Mouse (Mus musculus) bone marrow, adult 2 months (tissue): Measurements from ENCODE around the gene Slc39a12. TPM values are rescaled to one million over a fixed set of nuclear protein-coding genes. Genes with fewer than 3 reads are reported as not detected.

Source experiments
- H3K27ac ChIP-seq: fragments of 200-500 bp; 2 replicates; pipeline ENCODE4 v1.5.1; 2012; ENCODE audit warnings: low read depth, mild to moderate bottlenecking, control low read depth, inconsistent platforms, low read length; ENCODE audit not compliant: control insufficient read depth, poor library complexity, insufficient read depth
- H3K4me1 ChIP-seq: fragments of 200-500 bp; 2 replicates; pipeline ENCODE4 v1.6.1; 2011; ENCODE audit warnings: low read length; ENCODE audit not compliant: control insufficient read depth, insufficient read depth
- H3K4me3 ChIP-seq: fragments of 200-500 bp; replicated peaks from 2 replicates; pipeline ENCODE3; 2011; ENCODE audit warnings: mild to moderate bottlenecking, low read depth, low read length, control low read depth; ENCODE audit not compliant: control insufficient read depth
- CTCF ChIP-seq: fragments of 200-500 bp; IDR thresholded peaks from 2 replicates; pipeline ENCODE4 v1.5.1; 2011; ENCODE audit warnings: low read length, control low read depth; ENCODE audit not compliant: control insufficient read depth, insufficient read depth
- POLR2A ChIP-seq: fragments of 200-500 bp; IDR thresholded peaks from 2 replicates; pipeline ENCODE4 v1.6.1; 2011; ENCODE audit warnings: low read depth, mild to moderate bottlenecking, control low read depth, low read length, borderline replicate concordance; ENCODE audit not compliant: control insufficient read depth
- WGBS: fragments of 180-500 bp; shearing (Covaris S2); methylation state at CpG from one replicate; pipeline ENCODE4 v1.1.7; 2018; 5-methylcytosine and 5-hydroxymethylcytosine counted together
- polyA plus RNA-seq: library from polyadenylated mRNA; stranded (reverse); fragments of >200 nt; gene quantifications from 2 replicates; pipeline ENCODE4 v1.2.4, GENCODE M21; 2011; ENCODE audit warnings: low replicate concordance; ENCODE audit not compliant: missing spikeins, insufficient read depth, insufficient read length

The Slc39a12 gene
- not detected in 2 replicates for polyA plus RNA-seq

DNA sequence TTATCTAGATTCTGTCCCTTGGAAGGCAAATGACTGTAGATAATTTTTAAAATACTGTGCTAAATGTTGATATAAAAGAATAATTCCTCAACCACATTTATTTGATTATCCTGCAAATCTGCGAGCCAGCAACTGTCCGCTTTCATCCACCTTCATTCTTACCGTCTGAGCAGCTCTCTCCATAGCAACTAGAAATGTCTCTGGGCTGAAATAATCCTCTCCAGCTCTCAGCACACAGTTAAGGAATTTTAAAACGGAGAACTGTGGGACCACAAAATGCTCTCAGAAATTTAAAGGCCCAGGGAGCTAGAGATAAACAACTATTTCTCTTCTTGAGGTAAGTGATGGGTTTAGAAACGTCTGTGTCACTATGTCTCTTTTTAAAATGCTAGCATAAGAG, at the start of gene Slc39a12:
Gene Slc39a12 (plus strand): TSS at position 155 of the 400 bp plus-strand sequence.
- 73% methylated on average over 5 of the region's 5 CpGs for WGBS
- Histone ChIP-seq H3K27ac (no peak within 1 kb of the TSS), H3K4me1 (no peaks in the 10 kb centered on the region), H3K4me3 (no peak within 1 kb of the TSS)
- TF ChIP-seq POLR2A (no peak), CTCF (no peak)

GRCm38 (mm10) chr2:14341652-14342308, 46.3 kb upstream of the Slc39a12 start:
- H3K4me3 ChIP-seq = no peak overlapping the region
- H3K4me1 ChIP-seq = no peaks in the 10 kb centered on the region
- TF ChIP-seq CTCF (no peak), POLR2A (no peak)
- WGBS = 77% methylated on average over 14 of the region's 14 CpGs
- H3K27ac ChIP-seq = no peak overlapping the region

- H3K27ac ChIP-seq = no peak overlapping the region
- H3K4me1 ChIP-seq = no peaks in the 10 kb centered on the region
- no peak overlapping the region for H3K4me3 ChIP-seq
- TF ChIP-seq CTCF = no peak
- TF ChIP-seq POLR2A = no peak
- 85% methylated on average over 8 of the region's 8 CpGs for WGBS
Measured at GRCm38 (mm10) chr2:14342309-14342839, 45.7 kb upstream of the Slc39a12 start.

DNA sequence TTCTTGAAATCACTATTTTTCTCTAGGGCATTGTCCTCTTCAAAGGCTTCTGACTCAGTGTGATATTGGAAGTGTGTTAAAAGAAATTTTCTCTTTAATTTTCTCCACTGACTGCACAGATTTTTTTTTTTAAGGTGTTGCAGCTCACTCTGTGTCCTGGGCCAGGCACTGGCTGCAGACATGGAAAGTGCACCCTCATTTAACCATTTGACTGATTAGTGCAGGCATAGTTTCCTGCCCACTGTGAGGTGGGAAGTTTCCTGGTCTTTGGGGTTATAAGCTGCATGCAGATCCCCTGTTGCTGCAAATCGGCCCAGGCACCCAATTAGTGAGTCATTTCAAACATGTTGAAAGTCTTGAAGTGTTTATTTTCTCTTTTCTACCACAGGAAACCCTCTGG, 740 bp downstream of the Slc39a12 start:
- WGBS = 8% methylated on average over 1 of the region's 1 CpGs
- TF ChIP-seq POLR2A (no peak), CTCF (no peak)
- Histone ChIP-seq H3K27ac (no peak overlapping the region), H3K4me1 (no peaks in the 10 kb centered on the region), H3K4me3 (no peak overlapping the region)

DNA sequence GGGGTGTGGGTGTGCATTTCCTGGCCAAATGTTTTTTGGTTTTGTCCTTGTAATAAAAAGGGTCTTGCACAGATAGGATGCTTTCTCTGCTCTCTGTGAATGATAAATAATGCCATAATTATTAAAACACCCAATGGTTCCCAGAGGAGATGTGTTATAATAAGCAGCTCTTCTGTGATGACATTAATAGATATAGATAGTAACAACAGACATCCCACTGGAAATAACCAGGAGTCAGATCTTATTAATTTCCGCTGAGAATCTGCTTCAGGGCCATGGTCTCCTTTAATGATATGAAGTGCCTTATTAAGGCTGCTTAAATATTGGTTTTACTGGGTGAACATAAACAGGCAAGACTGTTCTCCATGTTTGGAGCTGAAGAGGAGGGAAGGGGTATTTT, 2.8 kb downstream of the Slc39a12 start:
- 89% methylated on average over 1 of the region's 1 CpGs for WGBS
- Histone ChIP-seq H3K4me1 (no peaks in the 10 kb centered on the region), H3K27ac (no peak overlapping the region), H3K4me3 (no peak overlapping the region)
- TF ChIP-seq POLR2A (no peak), CTCF (no peak)

- Histone ChIP-seq H3K4me1 (no peaks in the 10 kb centered on the region), H3K27ac (no peak overlapping the region), H3K4me3 (no peak overlapping the region)
- TF ChIP-seq POLR2A (no peak), CTCF (no peak)
Measured at GRCm38 (mm10) chr2:14403000-14403399, 14.9 kb downstream of the Slc39a12 start.

DNA sequence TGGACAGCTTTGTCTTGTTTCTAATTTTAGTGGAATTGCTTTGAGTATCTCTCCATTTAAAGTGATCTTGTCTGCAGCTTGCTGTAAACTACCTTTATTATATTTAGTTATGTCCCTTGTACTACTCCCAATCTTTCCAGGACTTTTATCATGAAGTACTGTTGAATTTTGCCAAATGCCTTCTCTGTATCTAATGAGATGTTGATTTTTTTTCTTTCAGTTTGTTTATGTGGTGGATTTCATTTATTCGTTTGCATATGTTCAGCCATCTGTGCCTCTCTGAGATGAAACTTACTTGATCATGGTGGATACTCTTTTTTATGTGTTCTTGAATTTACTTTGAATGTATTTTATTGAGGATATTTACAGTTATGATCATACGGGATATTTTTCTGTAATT, 40.9 kb downstream of the Slc39a12 start:
- no peak overlapping the region for H3K27ac ChIP-seq
- H3K4me1 ChIP-seq = no peaks in the 10 kb centered on the region
- 82% methylated on average over 2 of the region's 2 CpGs for WGBS
- TF ChIP-seq POLR2A (no peak), CTCF (no peak)
- no peak overlapping the region for H3K4me3 ChIP-seq

DNA sequence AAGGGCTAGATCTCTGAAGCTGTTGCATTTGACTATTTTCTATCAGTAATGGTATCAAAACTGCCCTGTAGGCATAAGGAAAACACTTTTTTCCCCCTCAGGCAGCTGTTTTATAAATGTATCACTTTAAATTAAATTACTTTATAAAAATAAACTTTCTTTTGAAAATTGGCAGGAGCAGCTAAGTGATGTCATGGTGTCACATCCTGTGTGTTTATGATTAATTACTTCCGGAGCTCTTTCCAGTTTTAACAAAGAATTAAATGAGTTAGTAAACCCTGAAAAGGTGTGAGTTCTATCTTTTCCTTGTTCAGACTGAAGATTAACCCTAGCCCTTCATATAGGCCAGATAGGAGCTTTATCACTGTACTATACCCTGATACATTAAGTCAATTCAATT, 59.2 kb downstream of the Slc39a12 start:
- Histone ChIP-seq H3K27ac (no peak overlapping the region), H3K4me1 (no peaks in the 10 kb centered on the region), H3K4me3 (no peak overlapping the region)
- 79% methylated on average over 1 of the region's 1 CpGs for WGBS
- TF ChIP-seq POLR2A (no peak), CTCF (no peak)
